Mouse (Mus musculus) heart, postnatal 10 days (tissue): ENCODE measurements around the gene Dnajc10. TPM values are rescaled to one million over a fixed set of nuclear protein-coding genes. Genes with fewer than 3 reads are reported as not detected.

Source experiments
- DNase-seq, 2 experiments: peaks; one replicate each; pipeline ENCODE4 v3.0.0; 2021
- intact Hi-C: fragments of 180-260 bp; cut with DNase I; formaldehyde crosslinking; loops from one replicate; pipeline ENCODE4 v1.15.1; 2025
- total RNA-seq, 2 experiments: library from RNA; stranded (reverse); gene quantifications; 2 replicates each; pipeline ENCODE4 v1.2.3; 2021

Dnajc10 gene
- 10 to 100 TPM; 46.6 to 46.8 TPM for total RNA-seq

DNA sequence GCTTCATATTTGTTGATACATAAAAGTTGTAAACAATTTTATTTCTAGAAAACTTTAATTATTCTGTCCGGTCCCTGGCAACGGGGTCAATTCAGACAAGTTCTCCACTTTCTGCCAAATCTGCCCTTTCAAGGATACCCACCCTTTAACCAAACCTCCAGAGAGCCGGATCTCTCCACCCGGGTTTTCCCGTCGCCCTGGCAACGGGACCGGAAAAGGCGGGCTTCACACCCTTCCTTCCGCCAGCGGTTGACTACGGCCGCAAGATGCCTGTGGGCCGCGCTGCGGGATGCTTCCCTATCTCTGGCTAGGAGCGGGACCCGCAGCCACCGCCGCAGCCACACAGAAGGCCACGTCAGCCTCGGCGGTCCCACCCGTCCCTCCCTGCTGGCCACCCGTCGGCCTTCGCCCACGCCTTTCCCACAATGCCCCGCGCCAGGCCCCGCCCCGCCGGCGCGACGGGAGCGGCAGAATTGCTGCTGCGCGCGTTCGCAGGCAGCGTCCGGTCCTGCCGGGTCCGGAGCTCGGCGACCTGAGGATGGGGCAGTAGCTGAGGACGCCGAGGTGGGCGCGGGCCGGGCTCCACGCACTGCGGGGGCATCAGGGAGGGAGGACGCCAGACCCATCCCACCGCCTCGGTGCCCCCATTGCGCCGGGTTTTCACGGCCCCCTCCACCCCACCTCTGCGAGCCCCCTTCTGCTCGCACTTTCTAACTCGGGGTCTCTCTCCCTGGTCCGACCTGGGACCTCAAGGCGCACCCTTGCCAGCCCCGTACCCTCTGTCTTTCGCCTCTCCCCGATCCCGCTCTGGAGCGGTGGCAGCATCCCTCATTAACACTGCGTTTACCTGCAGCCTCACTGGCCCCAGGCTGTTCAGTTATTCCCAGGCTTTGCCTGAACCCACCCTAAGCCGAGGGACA lies at the start of gene Dnajc10:
Gene Dnajc10 (plus strand): TSS at position 225 of the 920 bp plus-strand sequence.
- intact Hi-C loops = no loop called here
- peak; percentile 94 to 96 for DNase-seq

DNA sequence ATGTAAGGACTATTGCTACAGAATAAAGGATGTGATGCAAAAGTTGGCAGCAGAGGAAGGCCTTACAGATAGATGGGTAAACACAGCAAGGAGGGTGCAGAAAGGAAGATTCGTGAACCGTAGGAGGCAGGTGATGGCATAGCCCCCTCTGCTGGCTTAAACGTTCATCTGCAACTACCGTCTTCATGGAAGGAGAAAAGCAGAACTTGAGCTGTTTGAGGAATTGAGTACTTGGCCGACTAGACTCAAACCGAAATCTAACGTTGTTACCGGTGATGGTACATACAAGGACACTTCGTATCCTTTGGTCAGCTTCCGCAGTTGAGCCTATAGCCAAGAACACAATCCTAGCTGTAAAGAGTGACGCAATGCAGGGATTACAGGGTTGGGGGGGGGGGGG lies 48.4 kb upstream of the Dnajc10 start:
- peak; percentile 76 to 78 for DNase-seq
- intact Hi-C loops = loop anchor here (1.0 kb wide), 1 partner anchor 402 kb away; no protein-coding TSS in a partner anchor

DNA sequence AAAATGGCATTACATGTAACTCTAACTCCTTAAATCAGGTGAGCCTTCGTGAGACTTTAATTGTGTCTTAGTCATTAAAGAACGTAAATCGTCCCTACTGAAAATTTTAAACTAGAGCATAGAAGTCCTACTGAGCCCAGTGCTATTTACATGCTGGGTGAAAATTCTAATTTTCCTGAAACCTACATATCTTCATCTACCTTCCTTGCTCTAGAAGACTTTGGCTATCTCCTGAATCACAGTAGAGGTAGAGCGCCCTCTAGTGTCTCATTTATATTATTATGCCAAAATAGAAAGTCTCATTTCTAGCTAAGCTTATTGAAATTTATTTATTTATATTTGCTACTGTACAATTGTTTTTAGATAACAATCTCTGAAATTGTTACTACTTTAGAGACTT lies 47.2 kb upstream of the Dnajc10 start:
- intact Hi-C loops = no loop called here
- peak in 1 of 2 experiments; percentile 28 for DNase-seq

DNA sequence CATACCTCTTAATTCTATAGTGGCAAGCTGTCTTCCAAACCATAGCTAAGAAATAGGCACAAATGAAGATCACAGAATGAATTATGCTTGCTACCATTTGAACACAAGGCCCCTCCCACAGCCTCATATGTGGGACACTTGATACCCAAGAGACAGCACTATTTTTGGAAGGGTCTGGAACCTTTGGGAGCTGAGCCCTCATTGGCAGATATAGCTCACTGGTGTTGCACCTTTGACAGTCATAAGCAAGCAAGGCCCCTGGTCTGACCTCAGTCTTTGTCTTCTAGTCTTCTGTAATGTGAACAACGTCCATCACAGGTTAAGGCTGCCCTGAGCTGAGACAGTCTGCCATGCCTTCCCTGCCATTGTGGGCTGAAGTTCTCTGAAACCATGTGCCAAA lies 43.8 kb upstream of the Dnajc10 start:
- peak in 1 of 2 experiments; percentile 22 for DNase-seq
- intact Hi-C loops = no loop called here

DNA sequence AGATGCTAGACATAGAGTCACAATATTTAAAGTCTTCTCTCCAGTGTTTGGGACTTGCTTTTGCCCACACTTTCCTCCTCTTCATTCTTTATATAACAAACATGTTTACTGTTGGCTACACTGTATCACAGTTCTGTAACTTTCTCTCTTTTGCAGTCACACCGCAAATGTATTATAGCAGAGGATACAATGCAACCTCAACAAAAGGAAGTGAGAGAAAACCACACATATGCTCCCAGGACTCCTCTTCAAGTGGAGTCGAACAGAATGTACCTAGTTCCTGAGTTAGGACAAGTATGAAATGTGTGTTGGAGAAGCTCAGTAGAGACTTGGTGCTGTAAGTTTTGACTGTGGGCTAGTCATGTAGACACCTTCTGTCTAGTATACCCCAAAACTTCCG lies 42.2 kb upstream of the Dnajc10 start:
- no peak for DNase-seq
- intact Hi-C loops = no loop called here

DNA sequence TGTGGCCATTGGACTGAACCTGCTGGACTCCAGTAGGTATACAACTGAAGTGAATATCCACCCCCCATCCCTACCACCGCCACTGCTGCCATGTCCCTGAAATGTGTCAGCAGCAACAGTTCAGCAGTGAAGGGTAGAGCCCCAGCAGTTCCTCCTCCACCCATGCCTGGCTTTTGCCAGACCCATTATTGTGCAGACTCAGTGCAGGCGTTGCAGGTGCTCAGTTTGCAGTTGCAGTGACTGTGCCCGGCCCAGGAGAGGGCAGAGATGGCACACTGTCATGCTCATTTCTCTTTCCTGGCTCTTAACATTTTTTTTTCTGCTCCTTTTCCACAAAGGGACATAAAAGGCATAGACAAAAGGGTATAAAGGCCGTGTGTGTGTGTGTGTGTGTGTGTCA lies 41.5 kb upstream of the Dnajc10 start:
- intact Hi-C loops = no loop called here

DNA sequence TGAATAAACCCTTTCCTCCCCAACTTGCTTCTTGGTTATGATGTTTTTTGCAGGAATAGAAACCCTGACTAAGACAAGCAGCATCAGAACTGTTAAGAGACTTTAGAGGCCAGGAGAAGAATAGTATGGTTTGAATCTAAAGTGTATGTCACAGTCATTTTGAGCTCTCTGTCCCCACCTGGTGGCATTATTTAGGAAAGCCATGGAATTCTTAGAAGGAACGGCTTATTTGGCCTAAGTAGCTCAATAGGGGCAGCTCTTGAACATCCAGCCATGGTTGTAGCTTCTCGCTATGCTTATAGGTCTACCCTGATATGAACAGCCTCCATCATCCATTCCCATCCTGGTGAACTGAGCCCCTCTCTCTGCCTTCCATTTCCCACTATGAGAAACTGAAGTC lies 40.1 kb upstream of the Dnajc10 start:
- intact Hi-C loops = no loop called here
- DNase-seq = peak; percentile 41 to 45

More for the DNA sequence above, 41.5 kb upstream of the Dnajc10 start:
- no peak for DNase-seq

DNA sequence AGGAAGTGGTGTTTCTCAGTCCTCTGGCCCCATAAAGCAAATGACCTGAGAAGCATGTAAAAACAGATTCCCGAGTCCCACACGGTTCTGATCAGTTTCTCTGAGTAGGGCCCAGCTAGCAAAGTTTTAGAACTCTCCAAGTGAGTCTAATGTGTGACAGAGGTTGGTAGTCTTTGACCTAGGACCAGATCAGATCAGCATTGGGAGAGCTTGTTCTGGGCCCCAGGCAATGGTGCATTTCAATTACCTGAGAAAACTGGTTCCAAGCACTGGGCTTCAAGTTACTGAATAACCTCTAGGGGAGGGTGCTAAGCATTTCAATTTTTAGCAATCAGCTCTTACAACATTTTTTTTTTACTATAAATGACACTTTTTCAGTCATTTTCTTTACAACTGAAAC lies 33.1 kb upstream of the Dnajc10 start:
- intact Hi-C loops = no loop called here
- no peak for DNase-seq

DNA sequence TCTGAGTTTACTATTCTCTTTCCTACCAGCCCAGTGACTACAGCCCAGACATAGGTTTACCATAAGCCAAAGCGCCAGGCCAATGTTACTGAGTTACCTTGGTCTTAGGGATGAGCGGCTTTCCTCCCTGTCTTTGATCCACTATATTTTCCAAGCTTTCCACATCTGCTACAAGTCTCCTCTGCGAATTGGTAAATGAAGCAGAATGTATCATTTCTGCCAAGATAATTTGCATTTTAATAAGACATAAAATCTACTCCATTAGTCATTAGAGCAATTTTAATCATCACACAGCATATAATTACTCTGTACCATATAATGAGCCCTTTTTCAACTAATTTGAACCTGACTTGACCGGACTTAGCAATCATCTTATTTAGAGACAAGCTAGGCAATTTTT lies 28.9 kb upstream of the Dnajc10 start:
- intact Hi-C loops = no loop called here

DNA sequence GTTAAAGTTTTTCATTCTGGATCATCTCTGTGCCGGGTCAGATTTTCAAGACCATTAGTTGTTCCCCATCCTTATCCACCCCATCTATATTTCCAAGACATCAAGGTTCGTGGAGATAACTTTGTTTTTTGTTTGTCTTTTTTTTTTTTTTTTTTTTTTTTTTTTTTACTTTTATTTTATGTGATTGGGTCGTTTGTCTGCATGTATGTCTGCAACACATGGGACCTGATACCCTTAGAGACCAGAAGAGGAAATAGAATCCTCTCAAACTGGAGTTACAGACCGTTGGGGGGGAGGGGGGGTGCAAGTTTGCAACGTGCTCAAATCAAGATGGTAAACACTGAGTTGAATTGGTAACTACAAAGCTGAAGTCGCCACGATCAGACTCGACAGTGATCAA lies 23.1 kb upstream of the Dnajc10 start, which contains the start of gene Prdx6b:
Gene Prdx6b (plus strand): TSS at position 301 of the 400 bp plus-strand sequence.
- intact Hi-C loops = no loop called here
- no peak for DNase-seq

More for the DNA sequence above, 28.9 kb upstream of the Dnajc10 start:
- DNase-seq = no peak

DNA sequence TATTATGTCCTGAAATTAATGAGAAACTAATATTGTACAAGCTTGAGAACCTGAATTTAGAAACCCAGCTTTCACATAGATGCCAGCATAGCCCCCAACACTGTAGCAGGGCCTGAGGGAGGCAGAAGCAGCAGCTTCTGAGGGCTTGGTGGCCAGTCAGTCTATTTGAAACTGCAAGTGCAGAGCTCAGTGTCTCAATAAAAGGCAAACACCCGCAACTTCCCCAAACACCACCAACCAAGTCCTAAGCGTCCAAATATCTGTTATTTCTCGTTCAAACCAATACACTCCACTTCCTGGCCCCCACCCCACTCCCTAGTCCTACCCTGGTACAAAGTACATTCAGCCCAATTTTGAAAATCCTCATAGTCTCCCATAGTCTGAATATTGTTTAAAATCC lies 16.9 kb upstream of the Dnajc10 start:
- intact Hi-C loops = no loop called here
- DNase-seq = no peak

DNA sequence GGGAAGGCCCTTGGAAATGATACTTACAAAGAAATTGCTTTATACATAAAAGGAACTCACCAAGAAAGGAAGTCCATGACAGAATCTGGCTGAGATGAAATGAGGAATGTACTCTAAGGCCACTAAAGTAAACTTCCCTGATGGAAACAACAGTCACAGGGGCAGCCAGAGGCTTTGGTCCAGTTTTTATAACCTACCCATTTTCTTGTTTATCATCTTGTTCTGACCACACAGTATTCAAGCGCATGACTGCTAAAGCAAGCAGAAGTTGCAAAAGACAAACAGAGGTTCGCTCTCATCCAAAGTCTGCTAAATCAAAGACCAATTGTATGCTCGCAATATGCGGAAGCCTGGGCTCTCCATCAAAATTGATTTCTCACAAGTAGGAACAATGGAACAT lies 14.5 kb upstream of the Dnajc10 start:
- no peak for DNase-seq
- intact Hi-C loops = no loop called here

DNA sequence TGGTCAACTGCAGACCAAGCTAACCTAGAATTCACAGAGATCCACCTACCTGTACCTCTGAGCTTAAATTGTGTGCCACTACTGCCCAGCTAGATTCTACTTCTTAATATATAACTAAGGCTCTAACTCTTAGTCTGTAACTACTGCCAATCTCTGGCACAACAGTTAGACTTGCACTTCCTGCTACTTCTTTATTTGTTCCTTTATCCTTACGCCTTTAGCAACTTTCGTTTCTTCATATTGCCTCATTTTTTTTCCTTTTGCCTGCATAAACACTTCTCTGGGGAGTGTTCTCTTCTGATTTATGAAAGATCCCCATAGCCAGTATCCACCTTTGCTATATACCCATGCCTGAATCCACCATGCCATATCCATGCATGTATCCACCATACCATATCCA lies 11.3 kb upstream of the Dnajc10 start:
- intact Hi-C loops = no loop called here
- DNase-seq = no peak

DNA sequence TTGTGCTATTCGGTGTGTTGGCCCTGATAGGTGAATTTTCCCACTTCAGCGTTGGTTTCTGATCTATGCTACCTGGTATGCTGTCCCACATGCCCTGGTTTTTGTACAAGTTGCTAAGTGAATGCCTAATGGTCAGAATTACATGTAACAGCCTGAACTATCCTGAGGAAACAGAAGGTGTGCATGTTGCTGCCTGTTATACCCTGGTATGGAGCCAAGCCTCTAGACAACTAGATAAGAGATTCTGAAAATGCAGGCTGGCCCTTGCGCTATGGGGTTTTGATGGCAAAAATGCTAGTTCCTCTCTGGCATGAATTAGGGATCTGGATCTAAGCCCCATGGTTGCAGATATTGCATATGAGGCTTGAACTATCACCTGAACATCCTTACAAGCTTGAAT lies 7.6 kb upstream of the Dnajc10 start:
- DNase-seq = no peak
- intact Hi-C loops = no loop called here

DNA sequence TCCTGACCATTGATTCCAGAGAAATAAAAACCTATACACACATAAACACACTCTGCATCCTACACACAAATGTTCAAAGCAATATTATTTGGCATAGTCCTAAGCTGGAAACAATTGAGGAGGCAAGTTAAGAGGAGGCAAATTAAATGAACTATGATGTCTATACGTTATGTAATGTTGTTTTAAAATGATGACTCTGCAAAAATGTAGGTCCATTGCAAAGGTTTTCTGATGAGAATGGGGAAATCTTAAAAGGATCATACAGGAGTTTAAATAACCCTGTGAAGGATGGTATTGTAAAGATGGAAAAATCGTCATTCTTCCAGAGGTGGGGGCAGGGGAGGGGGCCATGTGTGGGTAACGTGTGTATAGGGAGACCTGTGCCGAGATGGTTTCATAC lies 5.5 kb upstream of the Dnajc10 start:
- no peak for DNase-seq
- intact Hi-C loops = no loop called here

DNA sequence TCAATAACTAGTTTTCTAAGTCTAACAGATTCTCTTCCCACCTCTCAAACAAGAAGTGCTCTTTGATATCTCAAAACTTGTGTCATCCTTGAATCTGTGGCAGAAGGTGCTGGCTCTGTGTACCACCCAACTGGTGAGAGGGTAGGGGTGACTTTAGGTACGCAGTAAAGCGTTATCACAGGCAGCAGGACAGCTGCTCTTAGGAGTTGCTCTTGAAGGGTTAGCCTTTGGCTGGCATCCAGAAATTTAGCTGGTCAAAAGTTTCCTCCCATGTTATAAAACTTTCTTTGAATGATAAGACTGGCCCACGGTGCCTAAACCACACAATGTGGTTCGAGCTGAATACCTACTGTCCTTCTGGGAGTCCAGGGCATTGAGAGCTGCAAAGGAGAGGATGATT lies 4.5 kb upstream of the Dnajc10 start:
- intact Hi-C loops = no loop called here
- DNase-seq = no peak

DNA sequence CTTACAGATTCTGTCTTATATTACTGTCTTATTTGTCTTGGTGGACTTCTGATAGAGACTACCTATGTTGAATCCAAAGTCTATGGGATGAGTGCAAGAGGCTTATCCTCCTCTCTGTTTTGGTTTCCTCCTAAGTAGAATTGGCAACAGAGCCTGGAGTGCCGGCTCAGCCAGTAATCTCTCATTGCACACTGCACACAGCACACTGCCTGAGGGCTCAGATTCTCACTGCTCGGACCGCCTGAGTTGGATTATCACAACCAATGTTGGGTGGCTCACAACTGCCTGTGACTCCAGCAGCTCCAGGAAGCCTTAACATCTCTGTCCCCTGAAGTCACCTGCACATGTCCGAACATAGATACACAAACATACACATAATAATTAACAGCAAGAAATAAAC lies 3.9 kb upstream of the Dnajc10 start:
- no peak for DNase-seq
- intact Hi-C loops = no loop called here

DNA sequence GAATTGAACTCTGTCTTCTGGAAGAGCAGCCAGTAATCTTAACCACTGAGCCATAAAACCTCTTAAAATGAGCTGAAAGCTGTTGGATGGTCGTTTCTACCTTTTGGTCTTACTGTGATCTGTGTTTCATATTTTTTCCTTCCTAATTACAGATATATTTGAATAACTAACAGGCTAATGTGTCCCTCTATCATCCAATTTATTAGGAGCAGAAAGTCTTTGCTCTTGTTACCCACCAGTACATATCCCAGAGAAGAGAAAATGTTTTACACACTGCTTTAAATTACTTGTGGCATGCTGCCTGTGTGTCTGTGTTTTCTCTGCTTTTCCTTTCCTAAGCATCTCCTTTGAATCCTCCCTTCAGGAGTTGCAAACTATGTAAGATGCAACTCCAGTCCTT lies 1.1 kb upstream of the Dnajc10 start:
- DNase-seq = no peak
- intact Hi-C loops = no loop called here

DNA sequence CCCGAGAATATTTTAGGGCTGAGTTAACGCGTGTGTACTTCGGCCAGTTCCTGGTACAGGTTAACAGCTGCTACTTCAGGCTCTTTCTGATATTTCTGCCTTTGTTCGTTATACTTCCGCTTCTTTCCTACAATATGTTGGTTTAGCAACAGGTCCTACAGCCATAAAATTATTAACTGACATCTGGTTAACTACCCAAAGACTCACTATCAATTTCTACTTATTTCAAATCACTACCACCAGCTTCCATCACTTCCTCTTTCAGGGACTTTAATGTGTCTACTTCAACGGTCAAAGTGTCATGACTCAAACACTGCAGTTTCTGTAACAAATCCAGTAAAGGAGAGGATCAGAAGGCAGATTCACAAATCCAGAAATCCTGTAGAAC lies 418 bp upstream of the Dnajc10 start:
- intact Hi-C loops = no loop called here
- no peak for DNase-seq

DNA sequence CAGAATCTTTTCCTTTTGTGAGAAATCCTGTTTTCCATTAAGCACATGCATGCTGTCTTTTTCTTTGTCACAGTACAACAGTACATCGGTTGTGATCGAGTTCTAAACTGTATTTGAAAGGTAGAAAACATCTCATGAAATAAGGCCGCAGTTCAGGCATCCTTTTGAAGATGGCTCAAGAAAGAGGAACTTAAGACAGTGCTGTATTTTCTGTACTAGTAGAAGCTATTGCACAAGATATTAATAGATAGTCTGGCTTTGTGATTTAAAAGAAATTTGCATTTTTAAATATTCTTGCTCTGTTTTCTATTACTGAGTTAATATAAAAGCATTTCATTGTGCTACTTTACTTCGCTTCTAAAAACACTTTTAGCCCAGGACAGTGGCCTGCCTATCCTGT lies 7.6 kb downstream of the Dnajc10 start:
- intact Hi-C loops = no loop called here

DNA sequence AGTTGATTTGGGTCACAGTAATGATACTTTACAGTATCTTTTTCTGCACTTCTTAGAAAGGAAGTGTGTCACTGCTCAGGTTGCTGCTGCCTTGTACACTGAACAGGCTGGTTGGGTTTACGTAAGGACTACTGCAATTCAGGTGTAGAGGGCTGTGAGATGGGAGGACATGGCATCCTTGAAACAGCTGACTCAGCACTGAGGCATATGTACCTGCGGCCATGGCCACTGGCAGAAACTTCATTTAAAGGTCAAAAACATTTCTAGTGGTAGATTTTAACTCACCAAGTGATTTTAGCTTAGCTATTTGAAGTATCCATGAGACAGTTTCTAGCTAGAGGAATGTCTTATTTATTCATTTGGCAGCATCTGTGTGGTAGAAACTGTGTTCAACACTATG lies 10.5 kb downstream of the Dnajc10 start:
- DNase-seq = no peak
- intact Hi-C loops = no loop called here

More for the DNA sequence above, 7.6 kb downstream of the Dnajc10 start:
- DNase-seq = no peak

DNA sequence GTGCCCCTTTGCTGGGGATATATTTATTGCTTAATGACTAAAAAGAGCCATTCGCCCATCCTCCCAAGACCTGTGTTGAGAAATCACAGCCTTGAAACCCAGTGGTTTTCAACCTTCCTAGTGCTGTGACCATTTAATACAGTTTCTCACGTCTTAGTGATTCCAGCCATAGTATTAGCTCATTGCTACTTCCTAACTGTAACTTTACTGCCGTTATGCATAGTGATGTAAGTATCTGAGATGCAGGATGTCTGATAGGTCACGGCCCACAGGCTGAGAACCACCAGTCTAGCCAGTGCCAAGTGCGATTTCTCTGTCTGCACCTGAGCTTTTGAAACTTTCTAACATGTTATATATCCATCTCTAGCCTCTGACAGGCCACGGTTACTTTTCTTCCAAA lies 12.0 kb downstream of the Dnajc10 start:
- intact Hi-C loops = no loop called here
- no peak for DNase-seq
